Mouse (Mus musculus): Measurements from ENCODE around the gene Clic4. TPM values are rescaled to one million over a fixed set of nuclear protein-coding genes. Genes with fewer than 3 reads are reported as not detected.

The Clic4 gene
- polyA plus RNA-seq, 1 experiment from 2014 or later: 56.1 TPM

GRCm38 (mm10) chr4:135254770-135255169 is 17.8 kb downstream of the Clic4 start:
- Histone ChIP-seq H3K27me3 (replicated peaks; ENCODE audit: control insufficient read depth, insufficient read depth, low read length) (no peaks in the 10 kb centered on the region), H3K9ac (ENCODE audit: low read depth, low read length) (no peak overlapping the region), H3K9me3 (ENCODE audit: control insufficient read depth, low read length) (no peaks in the 10 kb centered on the region), H3K4me1 (ENCODE audit: control insufficient read depth, insufficient read depth, low read depth, low read length) (peaks cover 14% of the 10 kb centered on the region), H3K4me2 (ENCODE audit: low read length) (no peak overlapping the region), H3K27ac (ENCODE audit: low read depth, low read length) (peak overlapping the region; percentile 9; the same call in 1 of the 2 replicates), H3K36me3 (ENCODE audit: control insufficient read depth, insufficient read depth, low read length) (no peaks in the 10 kb centered on the region), H3K4me3 (ENCODE audit: low read length) (no peak overlapping the region)
- WGBS: 65% methylated on average over 3 of the region's 3 CpGs
- ATAC-seq: no peak

DNA sequence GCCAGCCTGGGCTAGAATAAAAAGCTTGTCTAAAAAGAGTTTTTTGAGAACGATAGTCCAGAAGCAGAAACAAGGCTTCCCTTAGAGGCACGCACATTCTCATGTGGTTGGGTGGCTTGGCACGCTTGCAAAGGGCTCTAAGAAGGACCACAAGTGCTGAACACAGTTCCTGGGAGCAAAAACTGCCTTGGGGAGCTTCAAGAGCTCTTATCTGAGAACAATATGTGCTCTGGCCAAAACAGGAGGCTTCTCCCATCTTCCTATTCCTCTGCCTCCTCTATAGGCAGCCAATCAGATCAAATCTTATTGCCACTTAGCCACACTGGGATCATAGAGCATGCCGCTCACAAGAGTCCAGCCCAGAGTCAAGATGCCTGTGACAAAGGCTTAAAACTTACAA is 18.3 kb downstream of the Clic4 start:
- Histone ChIP-seq H3K4me1 (ENCODE audit: control insufficient read depth, insufficient read depth, low read depth, low read length) (peaks cover 14% of the 10 kb centered on the region), H3K9me3 (ENCODE audit: control insufficient read depth, low read length) (no peaks in the 10 kb centered on the region), H3K36me3 (ENCODE audit: control insufficient read depth, insufficient read depth, low read length) (no peaks in the 10 kb centered on the region), H3K27me3 (replicated peaks; ENCODE audit: control insufficient read depth, insufficient read depth, low read length) (no peaks in the 10 kb centered on the region), H3K9ac (ENCODE audit: low read depth, low read length) (no peak overlapping the region), H3K4me3 (ENCODE audit: low read length) (no peak overlapping the region), H3K4me2 (ENCODE audit: low read length) (no peak overlapping the region), H3K27ac (ENCODE audit: low read depth, low read length) (peak overlapping the region; percentile 9; the same call in 1 of the 2 replicates)
- ATAC-seq: no peak
- WGBS: 83% methylated on average over 4 of the region's 4 CpGs

DNA sequence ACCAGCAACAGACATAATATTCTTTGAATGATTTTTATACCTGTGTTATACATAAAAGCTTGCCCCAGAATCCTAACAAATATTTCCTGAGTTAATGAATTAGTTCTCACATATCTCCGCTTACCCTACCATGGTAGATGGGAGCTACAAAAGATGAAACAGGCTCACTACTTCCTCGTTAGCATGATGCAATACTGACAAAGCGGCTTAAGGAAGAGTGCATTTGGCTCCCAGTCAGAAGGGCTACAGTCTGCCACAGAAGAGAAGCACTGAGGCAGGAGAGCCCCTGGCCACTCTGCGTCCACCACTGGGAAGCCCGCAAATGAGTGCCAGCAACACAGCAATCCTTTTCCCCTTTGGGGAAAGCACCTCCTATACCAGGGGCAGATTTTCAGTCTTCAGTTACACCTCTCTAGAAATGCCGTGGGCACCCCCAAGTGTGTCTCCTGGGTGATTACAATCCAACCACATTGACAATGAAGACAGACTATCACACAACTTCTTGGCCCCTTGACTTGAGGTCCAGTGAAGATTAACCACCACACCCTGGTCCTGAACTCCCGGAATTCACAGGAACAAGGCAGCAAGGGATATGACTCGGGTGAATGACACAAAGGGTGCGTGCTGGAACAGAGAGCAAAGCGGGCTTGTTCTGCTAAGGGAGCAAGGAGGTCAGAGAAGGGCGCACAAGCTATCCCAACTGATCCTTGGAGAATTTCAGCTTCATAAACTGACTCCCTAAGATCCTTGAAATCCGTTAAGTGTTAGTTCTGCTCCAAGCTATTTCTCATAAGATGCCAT is 19.2 kb downstream of the Clic4 start:
- Histone ChIP-seq H3K4me3 (ENCODE audit: low read length) (no peak overlapping the region), H3K9ac (ENCODE audit: low read depth, low read length) (no peak overlapping the region), H3K27me3 (replicated peaks; ENCODE audit: control insufficient read depth, insufficient read depth, low read length) (no peaks in the 10 kb centered on the region), H3K9me3 (ENCODE audit: control insufficient read depth, low read length) (no peaks in the 10 kb centered on the region), H3K4me1 (ENCODE audit: control insufficient read depth, insufficient read depth, low read depth, low read length) (peaks cover 6% of the 10 kb centered on the region), H3K27ac (ENCODE audit: low read depth, low read length) (no peak overlapping the region), H3K4me2 (ENCODE audit: low read length) (no peak overlapping the region), H3K36me3 (ENCODE audit: control insufficient read depth, insufficient read depth, low read length) (no peaks in the 10 kb centered on the region)
- WGBS: 88% methylated on average over 12 of the region's 12 CpGs
- no peak for ATAC-seq

DNA sequence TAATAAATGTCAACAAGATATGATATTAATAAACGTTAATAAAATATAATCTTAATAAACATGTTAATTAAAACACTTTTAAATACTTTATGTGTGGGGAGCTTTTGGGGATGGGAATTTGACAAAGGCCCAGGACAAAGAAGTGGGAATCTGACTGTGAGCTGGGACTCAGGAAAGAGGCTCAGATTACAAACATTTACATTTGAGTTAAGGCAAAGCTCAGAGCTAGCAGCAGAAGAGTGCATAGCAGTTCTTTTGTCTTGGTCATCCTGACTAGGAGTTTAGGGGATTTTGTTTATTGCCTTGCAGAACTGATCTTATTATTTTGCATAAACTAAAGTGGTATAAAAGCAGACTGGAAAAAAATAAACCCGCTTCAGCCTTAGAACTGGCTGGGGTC is 20.8 kb downstream of the Clic4 start:
- Histone ChIP-seq H3K9me3 (ENCODE audit: control insufficient read depth, low read length) (no peaks in the 10 kb centered on the region), H3K4me3 (ENCODE audit: low read length) (no peak overlapping the region), H3K9ac (ENCODE audit: low read depth, low read length) (no peak overlapping the region), H3K4me1 (ENCODE audit: control insufficient read depth, insufficient read depth, low read depth, low read length) (peaks cover 7% of the 10 kb centered on the region; the same call in 1 of the 2 replicates), H3K27ac (ENCODE audit: low read depth, low read length) (no peak overlapping the region), H3K36me3 (ENCODE audit: control insufficient read depth, insufficient read depth, low read length) (no peaks in the 10 kb centered on the region), H3K4me2 (ENCODE audit: low read length) (no peak overlapping the region), H3K27me3 (replicated peaks; ENCODE audit: control insufficient read depth, insufficient read depth, low read length) (no peaks in the 10 kb centered on the region)
- WGBS: 22% methylated on average over 2 of the region's 2 CpGs
- ATAC-seq: no peak

- no peak overlapping the region for H3K27ac ChIP-seq (ENCODE audit: low read depth, low read length)
- H3K4me3 ChIP-seq (ENCODE audit: low read length): no peak overlapping the region
- no peak overlapping the region for H3K4me2 ChIP-seq (ENCODE audit: low read length)
- no peaks in the 10 kb centered on the region for H3K36me3 ChIP-seq (ENCODE audit: control insufficient read depth, insufficient read depth, low read length)
- WGBS: 67% methylated on average over 9 of the region's 9 CpGs
- peaks cover 12% of the 10 kb centered on the region for H3K4me1 ChIP-seq (ENCODE audit: control insufficient read depth, insufficient read depth, low read depth, low read length)
- no peaks in the 10 kb centered on the region for H3K27me3 ChIP-seq (replicated peaks; ENCODE audit: control insufficient read depth, insufficient read depth, low read length)
- no peak overlapping the region for H3K9ac ChIP-seq (ENCODE audit: low read depth, low read length)
- no peaks in the 10 kb centered on the region for H3K9me3 ChIP-seq (ENCODE audit: control insufficient read depth, low read length)
- no peak for ATAC-seq
These were observed 24.2 kb downstream of the Clic4 start for GRCm38 (mm10) chr4:135248250-135249018.

DNA sequence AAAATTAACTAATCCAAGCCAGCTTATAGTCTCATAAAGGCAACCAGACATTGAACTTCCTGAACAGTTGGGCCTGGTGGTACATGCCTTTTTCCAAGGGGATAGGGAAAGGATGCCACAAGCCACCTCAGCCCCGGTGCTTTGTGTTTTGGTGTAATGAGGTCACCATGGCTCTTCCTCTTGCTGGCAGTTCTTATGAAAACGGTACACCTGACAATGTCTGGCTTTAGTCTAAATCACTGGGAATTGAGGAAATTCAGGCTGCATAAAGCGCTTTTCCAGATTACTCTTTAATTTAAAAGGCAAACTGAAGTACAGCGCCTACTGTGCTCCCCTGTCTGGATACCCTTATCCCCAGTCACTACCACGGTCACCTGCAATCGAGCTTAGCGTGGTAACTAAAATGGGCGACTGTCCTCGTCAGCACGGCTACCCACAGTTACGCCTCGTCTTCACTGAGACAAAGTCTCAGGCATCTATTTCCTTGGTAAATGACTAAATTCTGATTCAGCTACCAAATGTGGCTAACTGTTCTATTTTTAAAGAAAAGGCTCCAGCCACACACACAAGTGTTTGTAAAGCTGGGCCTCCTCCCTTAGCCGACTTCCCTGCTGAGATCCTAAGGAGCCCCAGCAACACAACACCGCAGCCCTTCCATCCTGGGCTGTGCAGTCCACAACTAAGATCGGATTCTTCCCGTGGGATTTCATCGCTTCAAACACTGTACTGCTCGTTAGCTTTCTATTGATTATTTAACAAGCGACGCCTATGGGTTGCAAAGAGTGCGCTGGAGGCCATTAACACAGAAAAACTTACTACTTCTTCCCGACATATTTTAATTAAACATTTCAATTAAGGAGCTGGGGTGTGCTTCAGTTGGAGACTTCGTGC is 25.5 kb downstream of the Clic4 start:
- no peak for ATAC-seq
- H3K27me3 ChIP-seq (replicated peaks; ENCODE audit: control insufficient read depth, insufficient read depth, low read length): no peaks in the 10 kb centered on the region
- H3K4me2 ChIP-seq (ENCODE audit: low read length): no peak overlapping the region
- WGBS: 57% methylated on average over 23 of the region's 23 CpGs
- H3K36me3 ChIP-seq (ENCODE audit: control insufficient read depth, insufficient read depth, low read length): no peaks in the 10 kb centered on the region
- peaks cover 12% of the 10 kb centered on the region for H3K4me1 ChIP-seq (ENCODE audit: control insufficient read depth, insufficient read depth, low read depth, low read length)
- no peak overlapping the region for H3K4me3 ChIP-seq (ENCODE audit: low read length)
- no peak overlapping the region for H3K27ac ChIP-seq (ENCODE audit: low read depth, low read length)
- H3K9ac ChIP-seq (ENCODE audit: low read depth, low read length): no peak overlapping the region
- H3K9me3 ChIP-seq (ENCODE audit: control insufficient read depth, low read length): no peaks in the 10 kb centered on the region

- no peak overlapping the region for H3K27ac ChIP-seq (ENCODE audit: low read depth, low read length)
- H3K4me3 ChIP-seq (ENCODE audit: low read length): no peak overlapping the region
- no peaks in the 10 kb centered on the region for H3K9me3 ChIP-seq (ENCODE audit: control insufficient read depth, low read length)
- no peak for ATAC-seq
- no peak overlapping the region for H3K9ac ChIP-seq (ENCODE audit: low read depth, low read length)
- peaks cover 15% of the 10 kb centered on the region for H3K4me1 ChIP-seq (ENCODE audit: control insufficient read depth, insufficient read depth, low read depth, low read length)
- WGBS: 82% methylated on average over 2 of the region's 2 CpGs
- H3K36me3 ChIP-seq (ENCODE audit: control insufficient read depth, insufficient read depth, low read length): no peaks in the 10 kb centered on the region
- no peaks in the 10 kb centered on the region for H3K27me3 ChIP-seq (replicated peaks; ENCODE audit: control insufficient read depth, insufficient read depth, low read length)
- H3K4me2 ChIP-seq (ENCODE audit: low read length): no peak overlapping the region
These were observed 26.2 kb downstream of the Clic4 start for GRCm38 (mm10) chr4:135246444-135246843.

DNA sequence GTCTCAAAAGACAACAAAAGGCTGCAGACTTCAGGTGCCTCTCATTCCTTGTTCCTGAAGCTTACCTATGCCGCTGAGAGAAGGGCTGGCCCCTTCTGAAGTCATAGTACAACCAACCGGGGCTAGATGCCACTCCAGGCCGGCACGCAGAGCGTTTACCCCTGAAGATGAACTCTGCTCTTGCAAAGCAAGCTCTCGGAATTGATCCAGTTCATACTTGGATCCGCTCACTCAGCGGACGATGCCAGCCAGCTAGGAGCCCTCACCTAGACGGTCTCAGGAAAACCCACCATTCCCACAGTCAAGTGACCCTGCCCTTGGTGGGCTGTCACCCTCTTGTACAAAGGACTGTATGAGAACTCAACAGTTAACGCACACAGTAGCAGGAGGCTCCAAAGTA is 26.8 kb downstream of the Clic4 start:
- Histone ChIP-seq H3K4me2 (ENCODE audit: low read length) (no peak overlapping the region), H3K9me3 (ENCODE audit: control insufficient read depth, low read length) (no peaks in the 10 kb centered on the region), H3K27me3 (replicated peaks; ENCODE audit: control insufficient read depth, insufficient read depth, low read length) (no peaks in the 10 kb centered on the region), H3K27ac (ENCODE audit: low read depth, low read length) (no peak overlapping the region), H3K9ac (ENCODE audit: low read depth, low read length) (no peak overlapping the region), H3K4me1 (ENCODE audit: control insufficient read depth, insufficient read depth, low read depth, low read length) (peaks cover 18% of the 10 kb centered on the region), H3K36me3 (ENCODE audit: control insufficient read depth, insufficient read depth, low read length) (no peaks in the 10 kb centered on the region), H3K4me3 (ENCODE audit: low read length) (no peak overlapping the region)
- WGBS: 89% methylated on average over 11 of the region's 11 CpGs
- no peak for ATAC-seq

All from hindbrain, embryonic 16.5 days (tissue).